Mouse (Mus musculus) small intestine, adult 2 months (tissue): ENCODE measurements around the gene Osbpl3.

Experiments
- CTCF ChIP-seq: fragments of 200-500 bp; IDR thresholded peaks from 2 replicates; pipeline ENCODE4 v1.5.1; 2012; ENCODE audit warnings: low read depth, mild to moderate bottlenecking, control low read depth, inconsistent platforms, low read length, moderate library complexity, mixed read lengths; ENCODE audit not compliant: insufficient replicate concordance, insufficient read length; ENCODE audit errors: extremely low read depth
- POLR2A ChIP-seq: fragments of 200-500 bp; IDR thresholded peaks from 2 replicates; pipeline ENCODE4 v1.6.1; 2012; ENCODE audit warnings: low read depth, mild to moderate bottlenecking, control low read depth, inconsistent platforms, low read length, moderate library complexity

GRCm38 (mm10) chr6:50379136-50379535 is 76.9 kb downstream of the Osbpl3 start:
- no peak for TF ChIP-seq POLR2A
- TF ChIP-seq CTCF: no peak
